Comparison of ENCODE assay signal across 8 mouse cellular contexts in genomic region chr12:89812550-89813207, GRCm38 (mm10).
DNase-seq lines count a peak whose midpoint lies in the region; ATAC-seq lines count a peak whose summit lies in the region.

No protein-coding gene starts in this region.

- peak overlapping the region; percentile 36; the same call in 1 of the 2 replicates for H3K9ac ChIP-seq in kidney, embryonic 16.5 days (replicated peaks; ENCODE audit: low read length)
- H3K9ac ChIP-seq in hindbrain, embryonic 13.5 days: peak overlapping the region; percentile 72
- H3K9ac ChIP-seq in midbrain, embryonic 14.5 days (replicated peaks; ENCODE audit: low read length): peak overlapping the region; percentile 62

- ATAC-seq in kidney, embryonic 16.5 days (ENCODE audit: low FRiP score, low TSS enrichment): no peak
- no peak; the same call in none of the 2 replicates for ATAC-seq in hindbrain, embryonic 13.5 days (ENCODE audit: low FRiP score)
- no peak; the same call in 1 of the 2 replicates for ATAC-seq in midbrain, embryonic 14.5 days (ENCODE audit: low FRiP score, low TSS enrichment)

- peaks cover 14% of the 10 kb centered on the region for H3K4me1 ChIP-seq in kidney, embryonic 16.5 days (ENCODE audit: insufficient read depth, low read length)
- peaks cover 33% of the 10 kb centered on the region for H3K4me1 ChIP-seq in embryonic facial prominence, embryonic 10.5 days
- peaks cover 57% of the 10 kb centered on the region for H3K4me1 ChIP-seq in hindbrain, embryonic 13.5 days (replicated peaks)
- peaks cover 27% of the 10 kb centered on the region for H3K4me1 ChIP-seq in midbrain, embryonic 14.5 days (ENCODE audit: control insufficient read depth, insufficient read depth, low read length)

- under 1% methylated on average over 17 of the region's 17 CpGs for WGBS in kidney, embryonic 16.5 days
- under 1% methylated on average over 17 of the region's 17 CpGs for WGBS in embryonic facial prominence, embryonic 10.5 days
- under 1% methylated on average over 17 of the region's 17 CpGs for whole genome bisulfite sequencing in hindbrain, embryonic 13.5 days
- WGBS in midbrain, embryonic 14.5 days: 1% methylated on average over 17 of the region's 17 CpGs

- peaks cover 8% of the 10 kb centered on the region for H3K27me3 ChIP-seq in kidney, embryonic 16.5 days (ENCODE audit: insufficient read depth, low read length)
- H3K27me3 ChIP-seq in embryonic facial prominence, embryonic 10.5 days (replicated peaks; ENCODE audit: low read depth, poor library complexity, severe bottlenecking): peaks cover 36% of the 10 kb centered on the region
- peaks cover 8% of the 10 kb centered on the region for H3K27me3 ChIP-seq in hindbrain, embryonic 13.5 days
- 0 out of 2 replicates have a peak, but pooled peaks cover 3% of the 10 kb centered on the region for H3K27me3 ChIP-seq in midbrain, embryonic 14.5 days (ENCODE audit: control insufficient read depth, insufficient read depth, low read length)

- H3K4me3 ChIP-seq in kidney, embryonic 16.5 days (ENCODE audit: low read length): peak overlapping the region; percentile 54
- peak overlapping the region; percentile 58 for H3K4me3 ChIP-seq in embryonic facial prominence, embryonic 10.5 days
- peak overlapping the region; percentile 49 for H3K4me3 ChIP-seq in hindbrain, embryonic 13.5 days
- peak overlapping the region; percentile 49 for H3K4me3 ChIP-seq in midbrain, embryonic 14.5 days (replicated peaks; ENCODE audit: low read depth, low read length)

- no peak overlapping the region for H3K27ac ChIP-seq in kidney, embryonic 16.5 days (ENCODE audit: low read length)
- 0 out of 2 replicates have a peak overlapping the region, but pooled peaks have one; percentile 3 for H3K27ac ChIP-seq in embryonic facial prominence, embryonic 10.5 days (replicated peaks)
- peak overlapping the region; percentile 75 for H3K27ac ChIP-seq in hindbrain, embryonic 13.5 days
- peak overlapping the region; percentile 52; the same call in 1 of the 2 replicates for H3K27ac ChIP-seq in midbrain, embryonic 14.5 days (replicated peaks; ENCODE audit: low read depth, low read length)

- H3K36me3 ChIP-seq in kidney, embryonic 16.5 days (ENCODE audit: insufficient read depth, low read length): no peaks in the 10 kb centered on the region
- no peaks in the 10 kb centered on the region for H3K36me3 ChIP-seq in embryonic facial prominence, embryonic 10.5 days (replicated peaks)
- no peaks in the 10 kb centered on the region for H3K36me3 ChIP-seq in hindbrain, embryonic 13.5 days
- no peaks in the 10 kb centered on the region for H3K36me3 ChIP-seq in midbrain, embryonic 14.5 days (ENCODE audit: control insufficient read depth, insufficient read depth, low read length)

- no peaks in the 10 kb centered on the region for H3K9me3 ChIP-seq in kidney, embryonic 16.5 days (ENCODE audit: low read length)
- peaks cover 3% of the 10 kb centered on the region; the same call in 1 of the 2 replicates for H3K9me3 ChIP-seq in embryonic facial prominence, embryonic 10.5 days
- no peaks in the 10 kb centered on the region for H3K9me3 ChIP-seq in hindbrain, embryonic 13.5 days
- H3K9me3 ChIP-seq in midbrain, embryonic 14.5 days (ENCODE audit: control insufficient read depth, low read length): no peaks in the 10 kb centered on the region

- DNase-seq in kidney, postnatal 10 days: no peak
- no peak for DNase-seq in embryonic facial prominence, embryonic 10.5 days (ENCODE audit: low spot score)
- DNase-seq in midbrain, embryonic 14.5 days: peak; percentile 67
- DNase-seq in B cell, adult 2 months: no peak
- no peak for DNase-seq in gastrocnemius, adult 18-20 months (ENCODE audit: low spot score)
- no peak for DNase-seq in gastrocnemius, adult 8-10 months (ENCODE audit: low spot score in 2 of 2)

- H3K4me2 ChIP-seq in kidney, embryonic 16.5 days (replicated peaks; ENCODE audit: low read depth, low read length): peak overlapping the region; percentile 86
- peak overlapping the region; percentile 81 for H3K4me2 ChIP-seq in hindbrain, embryonic 13.5 days
- peak overlapping the region; percentile 91 for H3K4me2 ChIP-seq in midbrain, embryonic 14.5 days (ENCODE audit: low read length)
